Mouse (Mus musculus) liver, embryonic 12.5 days (tissue): ENCODE measurements around the gene Gm2696. TPM values are rescaled to one million over a fixed set of nuclear protein-coding genes. Genes with fewer than 3 reads are reported as not detected.
"Not testable (repeated sequence)": the region's sequence is repeated elsewhere in the genome, so short reads cannot be mapped to it uniquely, and the experiment has no call there.

Experiments used
- ATAC-seq: fragments of 200-750 bp; cut with Nextera tagmentation; 2 replicates; pipeline ENCODE4 v1.8.0; 2017; ENCODE audit warnings: moderate number of reproducible peaks, mild to moderate bottlenecking, moderate library complexity
- H3K27ac ChIP-seq: fragments of 300-500 bp; sonication (generic); 2 replicates; pipeline ENCODE4 v1.5.1; 2016; ENCODE audit warnings: mild to moderate bottlenecking
- H3K27me3 ChIP-seq: fragments of 300-500 bp; sonication (generic); replicated peaks from 2 replicates; pipeline ENCODE4 v1.6.1; 2016; ENCODE audit warnings: mild to moderate bottlenecking, moderate library complexity
- H3K36me3 ChIP-seq: fragments of 300-500 bp; sonication (generic); 2 replicates; pipeline ENCODE4 v1.6.1; 2016; ENCODE audit warnings: mild to moderate bottlenecking, moderate library complexity
- H3K4me1 ChIP-seq: fragments of 300-500 bp; sonication (generic); 2 replicates; pipeline ENCODE4 v1.6.1; 2016
- H3K4me2 ChIP-seq: fragments of 300-500 bp; sonication (generic); 2 replicates; pipeline ENCODE4 v1.6.1; 2016; ENCODE audit warnings: mild to moderate bottlenecking, moderate library complexity
- H3K4me3 ChIP-seq: fragments of 300-500 bp; sonication (generic); 2 replicates; pipeline ENCODE4 v1.5.1; 2016; ENCODE audit warnings: mild to moderate bottlenecking, moderate library complexity
- H3K9ac ChIP-seq: fragments of 300-500 bp; sonication (generic); 2 replicates; pipeline ENCODE4 v1.6.1; 2016; ENCODE audit warnings: mild to moderate bottlenecking, moderate library complexity
- H3K9me3 ChIP-seq: fragments of 300-500 bp; sonication (generic); replicated peaks from 2 replicates; pipeline ENCODE4 v1.6.1; 2016; ENCODE audit warnings: mild to moderate bottlenecking, moderate library complexity
- WGBS: fragments of 180-500 bp; shearing (Covaris S2); methylation state at CpG from one replicate; pipeline ENCODE4 v1.1.7; 2016; ENCODE audit not compliant: insufficient replicate concordance; 5-methylcytosine and 5-hydroxymethylcytosine counted together
- polyA plus RNA-seq: library from polyadenylated mRNA; unstranded; fragments of >200 nt; fragmentation: Nextera tagmentation; extraction: Ambion mirVana; gene quantifications from 2 replicates; pipeline ENCODE4 v1.2.1, GENCODE M21; 2016

The Gm2696 gene
- polyA plus RNA-seq: not detected in 2 replicates

- no peak for ATAC-seq
- H3K9ac ChIP-seq: no peak within 1 kb of the TSS
- no peak within 1 kb of the TSS for H3K4me2 ChIP-seq
- 35% methylated on average over 4 of the region's 4 CpGs for WGBS
- no peaks in the 10 kb centered on the region for H3K27me3 ChIP-seq
- no peak within 1 kb of the TSS for H3K27ac ChIP-seq
- no peaks in the 10 kb centered on the region for H3K36me3 ChIP-seq
- H3K9me3 ChIP-seq: no peaks in the 10 kb centered on the region; the same call in 1 of the 2 replicates
- H3K4me1 ChIP-seq: no peaks in the 10 kb centered on the region
- H3K4me3 ChIP-seq: no peak within 1 kb of the TSS
Observed at GRCm38 (mm10) chr10:77814382-77814781, at the start of gene Gm2696. Gene Gm2696, plus strand, starts transcription at chr10:77814682.

GRCm38 (mm10) chr10:77769727-77770126 lies 44.8 kb upstream of the Gm2696 start:
- ATAC-seq: no peak
- no peaks in the 10 kb centered on the region for H3K9me3 ChIP-seq
- H3K36me3 ChIP-seq: no peaks in the 10 kb centered on the region
- H3K4me1 ChIP-seq: no peaks in the 10 kb centered on the region
- H3K4me2 ChIP-seq: no peak overlapping the region
- no peak overlapping the region for H3K27ac ChIP-seq
- no peak overlapping the region for H3K4me3 ChIP-seq
- 63% methylated on average over 1 of the region's 1 CpGs for WGBS
- H3K9ac ChIP-seq: no peak overlapping the region
- no peaks in the 10 kb centered on the region for H3K27me3 ChIP-seq

- WGBS: 45% methylated on average over 1 of the region's 1 CpGs
- not testable (repeated sequence) for H3K27ac ChIP-seq, ATAC-seq
Observed at GRCm38 (mm10) chr10:77771225-77771624, 43.3 kb upstream of the Gm2696 start, which contains the start of gene Gm3238. Gene Gm3238, minus strand, starts transcription at chr10:77771325.

GRCm38 (mm10) chr10:77772142-77772541 lies 42.3 kb upstream of the Gm2696 start:
- H3K4me3 ChIP-seq, H3K9ac ChIP-seq, H3K36me3 ChIP-seq, ATAC-seq, H3K9me3 ChIP-seq, H3K4me2 ChIP-seq, H3K27me3 ChIP-seq, H3K27ac ChIP-seq, H3K4me1 ChIP-seq: not testable (repeated sequence)
- WGBS: 80% methylated on average over 3 of the region's 3 CpGs

More at GRCm38 (mm10) chr10:77771225-77771624, 43.3 kb upstream of the Gm2696 start, which contains the start of gene Gm3238:
- H3K36me3 ChIP-seq, H3K4me3 ChIP-seq, H3K9me3 ChIP-seq, H3K9ac ChIP-seq, H3K4me2 ChIP-seq, H3K27me3 ChIP-seq, H3K4me1 ChIP-seq: not testable (repeated sequence)

GRCm38 (mm10) chr10:77776844-77777243 lies 37.6 kb upstream of the Gm2696 start, which contains the start of gene Gm7138:
Gene Gm7138, minus strand, starts transcription at chr10:77776944.
- not testable (repeated sequence) for H3K4me2 ChIP-seq, H3K27ac ChIP-seq, H3K4me3 ChIP-seq, H3K4me1 ChIP-seq, H3K36me3 ChIP-seq, ATAC-seq, H3K27me3 ChIP-seq, H3K9ac ChIP-seq, H3K9me3 ChIP-seq
- 46% methylated on average over 1 of the region's 1 CpGs for WGBS

- H3K36me3 ChIP-seq, H3K9me3 ChIP-seq, H3K9ac ChIP-seq, ATAC-seq, H3K4me2 ChIP-seq, H3K4me3 ChIP-seq, H3K27ac ChIP-seq, H3K27me3 ChIP-seq, H3K4me1 ChIP-seq: not testable (repeated sequence)
- WGBS: 54% methylated on average over 1 of the region's 1 CpGs
Observed at GRCm38 (mm10) chr10:77782442-77782841, 32.0 kb upstream of the Gm2696 start, which contains the start of gene Gm3250. Gene Gm3250, minus strand, starts transcription at chr10:77782542.

- not testable (repeated sequence) for H3K4me2 ChIP-seq, H3K27ac ChIP-seq, ATAC-seq, H3K9me3 ChIP-seq, H3K4me3 ChIP-seq, H3K4me1 ChIP-seq, H3K36me3 ChIP-seq, H3K27me3 ChIP-seq, H3K9ac ChIP-seq
- 47% methylated on average over 1 of the region's 3 CpGs for WGBS
Observed at GRCm38 (mm10) chr10:77783396-77783795, 31.1 kb upstream of the Gm2696 start.

GRCm38 (mm10) chr10:77787876-77788275 lies 26.6 kb upstream of the Gm2696 start, which contains the start of gene Gm7137:
Gene Gm7137, minus strand, starts transcription at chr10:77788200.
- H3K9ac ChIP-seq, H3K36me3 ChIP-seq, H3K27ac ChIP-seq, H3K4me1 ChIP-seq, H3K4me3 ChIP-seq, H3K4me2 ChIP-seq, H3K9me3 ChIP-seq, H3K27me3 ChIP-seq, ATAC-seq: not testable (repeated sequence)
- 45% methylated on average over 1 of the region's 1 CpGs for WGBS

- no peaks in the 10 kb centered on the region for H3K27me3 ChIP-seq
- no peak overlapping the region for H3K4me2 ChIP-seq
- H3K27ac ChIP-seq: no peak overlapping the region
- 63% methylated on average over 2 of the region's 2 CpGs for WGBS
- H3K4me3 ChIP-seq: no peak overlapping the region
- no peaks in the 10 kb centered on the region for H3K4me1 ChIP-seq
- ATAC-seq: no peak
- H3K9me3 ChIP-seq: no peaks in the 10 kb centered on the region
- H3K36me3 ChIP-seq: no peaks in the 10 kb centered on the region
- no peak overlapping the region for H3K9ac ChIP-seq
Observed at GRCm38 (mm10) chr10:77788621-77789020, 25.9 kb upstream of the Gm2696 start.

GRCm38 (mm10) chr10:77794976-77795375 lies 19.5 kb upstream of the Gm2696 start, which contains the start of gene Gm9639:
Gene Gm9639, minus strand, starts transcription at chr10:77795076.
- H3K4me2 ChIP-seq: no peak within 1 kb of the TSS
- whole genome bisulfite sequencing: 43% methylated on average over 2 of the region's 2 CpGs
- H3K9ac ChIP-seq: no peak within 1 kb of the TSS
- ATAC-seq: no peak
- H3K9me3 ChIP-seq: no peaks in the 10 kb centered on the region
- H3K36me3 ChIP-seq: no peaks in the 10 kb centered on the region
- no peak within 1 kb of the TSS for H3K27ac ChIP-seq
- 0 out of 2 replicates have a peak, but pooled peaks cover 4% of the 10 kb centered on the region for H3K4me1 ChIP-seq
- H3K4me3 ChIP-seq: no peak within 1 kb of the TSS
- H3K27me3 ChIP-seq: no peaks in the 10 kb centered on the region

GRCm38 (mm10) chr10:77797677-77798076 lies 16.8 kb upstream of the Gm2696 start:
- no peaks in the 10 kb centered on the region for H3K36me3 ChIP-seq
- WGBS: 22% methylated on average over 3 of the region's 3 CpGs
- no peak overlapping the region for H3K27ac ChIP-seq
- no peak for ATAC-seq
- no peak overlapping the region for H3K4me3 ChIP-seq
- H3K9me3 ChIP-seq: no peaks in the 10 kb centered on the region
- H3K4me1 ChIP-seq: 0 out of 2 replicates have a peak, but pooled peaks cover 4% of the 10 kb centered on the region
- H3K4me2 ChIP-seq: no peak overlapping the region
- no peak overlapping the region for H3K9ac ChIP-seq
- H3K27me3 ChIP-seq: no peaks in the 10 kb centered on the region

- not testable (repeated sequence) for H3K4me2 ChIP-seq, ATAC-seq, H3K9me3 ChIP-seq, H3K27ac ChIP-seq, H3K4me3 ChIP-seq, H3K9ac ChIP-seq, H3K4me1 ChIP-seq, H3K27me3 ChIP-seq, H3K36me3 ChIP-seq
- WGBS: 23% methylated on average over 3 of the region's 3 CpGs
Observed at GRCm38 (mm10) chr10:77798164-77798920, 16.1 kb upstream of the Gm2696 start.
